9 mouse cellular contexts compared by ENCODE assay signal in genomic region chr8:120569939-120570715, GRCm38 (mm10). TPM values are rescaled to one million over a fixed set of nuclear protein-coding genes. Genes with fewer than 3 reads are reported as not detected.
A peak's percentile ranks its signal among the peaks of the same experiment; 100 is the strongest.
DNase-seq lines count a peak whose midpoint lies in the region; ATAC-seq and TF ChIP-seq lines count a peak whose summit lies in the region.
"Had no signal": no experiment of that assay in that cellular context is flagged by ENCODE, and none has a peak within 500 bp of the region (broad histone marks: within the 10 kb centered on the region; RNA-seq: fewer than 3 reads in every experiment).

No protein-coding gene starts in this region.

- no peaks in the 10 kb centered on the region; the same call in 1 of the 2 replicates for H3K79me2 ChIP-seq in CH12.LX (replicated peaks; ENCODE audit: control insufficient read depth, extremely low read depth, insufficient read depth, poor library complexity, severe bottlenecking)

- no peak for ATAC-seq in activated CD4-positive, CD25-positive, alpha-beta regulatory T cell, adult 4 months

- H3K4me2 ChIP-seq in CH12.LX (ENCODE audit: insufficient read depth, low read depth, poor library complexity, severe bottlenecking) = no peak overlapping the region
- H3K4me2 ChIP-seq: heart, embryonic 15.5 days had no signal

- H3K9me3 ChIP-seq in CH12.LX (replicated peaks; ENCODE audit: low read length) = peaks cover 4% of the 10 kb centered on the region
- H3K9me3 ChIP-seq: heart, embryonic 15.5 days had no signal

- H3K9ac ChIP-seq in CH12.LX (ENCODE audit: insufficient read depth, low read depth) = no peak overlapping the region
- H3K9ac ChIP-seq: heart, embryonic 15.5 days had no signal

- DNase-seq in CH12.LX (ENCODE audit: extremely low read depth) (peak; percentile 55), adipocyte (ENCODE audit: low spot score) (peak; percentile 65)
- DNase-seq in embryo, embryonic 11 days = peak; percentile 79
- peak; percentile 64 for DNase-seq in heart, adult 8-10 months (ENCODE audit: low spot score)
- peak; percentile 62 to 88 for DNase-seq in kidney, postnatal 36 days
- DNase-seq in lung, postnatal 25 days (ENCODE audit: low spot score) = peak; percentile 66
- peak; percentile 86 to 87 for DNase-seq in right cerebral cortex, adult 2 months (ENCODE audit: low spot score in 2 of 2)

- H3K27me3 ChIP-seq in CH12.LX (replicated peaks) = no peaks in the 10 kb centered on the region
- H3K27me3 ChIP-seq: heart, embryonic 15.5 days had no signal

- TF ChIP-seq POLR2A in CH12.LX (IDR thresholded peaks at IDR 0.05; ENCODE audit: low read depth, low read length) = no peak

- H3K27ac ChIP-seq in CH12.LX (ENCODE audit: insufficient read depth, low read depth) = no peak overlapping the region
- H3K27ac ChIP-seq: heart, embryonic 15.5 days had no signal

- no peak for TF ChIP-seq EP300 in CH12.LX (IDR thresholded peaks at IDR 0.05; ENCODE audit: low read length)

- no peak overlapping the region for H3K4me3 ChIP-seq in CH12.LX (replicated peaks in 1 of 3; ENCODE audit: low read depth in 2 of 3, low read length in 2 of 3, poor library complexity in 1 of 3)
- H3K4me3 ChIP-seq: heart, embryonic 15.5 days had no signal

- peak; percentile 46 for TF ChIP-seq RAD21 in CH12.LX (IDR thresholded peaks at IDR 0.05; ENCODE audit: low read depth, low read length)

- in situ Hi-C loops in CH12.LX (cut with MboI; ENCODE audit: low pct_ligation_motif_present, low pct_unique_long_range_greater_than_20kb, low sequenced_read_pairs) = no loop called here

- TF ChIP-seq CTCF in CH12.LX (conservative IDR thresholded peaks at IDR 0.05 in 1 of 2, IDR thresholded peaks at IDR 0.05 in 1 of 2; ENCODE audit: low read depth in 2 of 2, low read length in 2 of 2) = peak; percentile 79 to 93

- dilution Hi-C loops in CH12.LX (cut with MboI; ENCODE audit: extremely low pct_ligation_motif_present, extremely low pct_unique_long_range_greater_than_20kb, low sequenced_read_pairs) = no loop called here

- peaks cover 0 to 18% of the 10 kb centered on the region in 2 experiments; a peak in 2 of 4 replicates for H3K4me1 ChIP-seq in CH12.LX (ENCODE audit: control insufficient read depth in 1 of 2, insufficient read depth in 2 of 2)

- peaks cover 97 to 100% of the 10 kb centered on the region in 2 experiments for H3K36me3 ChIP-seq in CH12.LX (replicated peaks in 1 of 2; ENCODE audit: control insufficient read depth in 1 of 2, insufficient read depth in 1 of 2, low read length in 1 of 2)

TF ChIP-seq in CH12.LX, 34 proteins besides CTCF, POLR2A, EP300 and RAD21:
- TF ChIP-seq CHD2 (IDR thresholded peaks at IDR 0.05; ENCODE audit: low read length) (no peak), CHD1 (IDR thresholded peaks at IDR 0.05; ENCODE audit: low read depth, low read length) (no peak), SMC3 (IDR thresholded peaks at IDR 0.05; ENCODE audit: low read depth, low read length) (peak; percentile 75), IRF4 (IDR thresholded peaks at IDR 0.05; ENCODE audit: low read depth, low read length) (no peak), ELF1 (IDR thresholded peaks at IDR 0.05; ENCODE audit: low read depth, low read length) (0 out of 2 replicates have a peak, but pooled peaks have one; percentile 19), ZNF384 (IDR thresholded peaks at IDR 0.05; ENCODE audit: low read depth, low read length) (no peak)

RNA-seq across cellular contexts. Expression of gene Gins2, which starts 19.0 kb away (rescaled TPM):
- total RNA-seq in CH12.LX (2012; rRNA removed) (61.2 and 68.4 TPM in 2 replicates), CH12.LX (2014; rRNA removed) (50.0 TPM in 2 replicates)
- polyA plus RNA-seq in CH12.LX (2012; ENCODE audit: insufficient read length, low read depth) = 127 and 129 TPM in 2 replicates
- total RNA-seq in heart, adult 8-10 months (2022) = 1 to 10 TPM in 3 of 4 experiments, under 1 TPM in 1; 0.98 to 1.7 (median 1.7) TPM
- polyA plus RNA-seq in activated CD4-positive, CD25-positive, alpha-beta regulatory T cell, adult 4 months (2017; shearing (Covaris generic)) = 10 to 100 TPM; 19.3 to 30.4 TPM

Comparison
In these comparisons a context has a peak if more than half of its experiments do, and no peak if none do; other contexts are left out.
1. RNA of gene Gins2, which starts 19.0 kb away (total RNA-seq): 50.0 to 68.4 TPM in CH12.LX; 0.98 to 1.7 TPM in heart, adult 8-10 months; every median in the first group is over 10 times any median in the second.
2. Peak in every context shown above with its lines, with median percentiles within 50 percentile points of each other: DNase-seq.